Mouse (Mus musculus): Measurements from ENCODE around the gene 4933434E20Rik.

Gene 4933434E20Rik

DNA sequence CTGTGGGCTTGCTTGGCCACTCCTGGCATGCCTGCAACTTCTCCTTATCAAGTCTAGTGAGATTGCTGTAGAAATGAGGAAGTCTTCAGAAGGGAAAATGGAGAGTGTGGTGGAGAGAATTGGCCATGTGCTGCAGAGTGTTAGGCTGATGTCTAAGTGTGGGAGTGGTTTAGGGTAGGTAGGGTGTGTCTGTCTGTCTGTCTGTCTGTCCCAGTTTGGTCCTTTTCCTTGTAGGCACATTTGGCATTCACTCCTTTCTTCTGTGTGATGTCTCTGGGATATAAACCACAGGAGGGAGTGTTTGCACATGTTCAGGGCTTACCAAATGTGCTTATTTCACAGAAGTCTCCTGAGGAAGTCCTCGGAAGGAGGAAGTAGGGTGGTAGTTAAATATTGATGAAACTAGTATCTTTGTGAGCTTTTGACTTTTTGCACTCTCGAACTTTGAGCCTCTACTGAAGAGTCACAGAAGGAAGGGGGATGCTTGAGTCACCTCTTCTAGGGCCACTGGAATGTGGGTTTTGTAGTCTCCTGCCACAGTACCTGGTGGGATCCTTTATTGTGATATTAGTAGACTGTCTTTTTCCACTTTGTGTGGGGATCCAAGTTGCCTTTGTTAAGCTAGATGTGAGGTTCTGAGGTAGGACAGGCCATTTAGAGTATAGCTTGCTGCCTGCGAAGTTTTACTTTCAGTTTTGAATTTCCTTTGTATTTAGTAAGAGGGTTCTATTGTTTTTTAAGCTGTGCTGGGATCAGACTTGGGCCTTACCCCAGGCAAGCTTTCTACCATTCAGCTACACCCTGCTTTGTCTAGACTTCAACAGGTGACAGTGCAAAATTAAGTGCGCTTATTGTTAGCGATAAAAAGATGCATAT lies 30.2 kb downstream of the 4933434E20Rik start:
- no peak for DNase-seq (ENCODE audit: low spot score in 2 of 2)

DNA sequence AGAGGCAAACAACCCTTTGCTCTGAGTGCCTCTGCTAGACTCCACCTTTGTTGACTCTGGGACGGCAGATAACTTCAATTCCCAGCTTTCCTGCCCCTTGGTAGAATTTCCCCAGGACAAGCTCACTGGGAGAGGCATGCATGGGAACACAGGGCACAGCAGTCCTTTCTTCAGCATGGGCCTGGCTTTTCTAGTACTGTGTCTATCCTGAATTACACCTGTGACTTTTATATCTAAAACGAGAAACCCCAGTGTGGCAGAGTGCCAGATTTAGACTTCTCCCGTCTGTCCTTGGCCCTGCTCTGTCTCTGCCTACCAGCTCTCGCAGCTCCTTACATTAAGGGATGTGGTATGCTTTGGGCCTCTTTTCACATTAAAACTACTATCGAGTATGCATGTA lies 31.6 kb downstream of the 4933434E20Rik start:
- no peak for DNase-seq (ENCODE audit: low spot score in 2 of 2)

- DNase-seq (ENCODE audit: low spot score in 2 of 2), result no peak
Observed at GRCm38 (mm10) chr3:90083698-90084324, 32.4 kb downstream of the 4933434E20Rik start.

- DNase-seq (ENCODE audit: low spot score in 2 of 2), result no peak
Observed at GRCm38 (mm10) chr3:90084790-90085189, 33.4 kb downstream of the 4933434E20Rik start.

DNA sequence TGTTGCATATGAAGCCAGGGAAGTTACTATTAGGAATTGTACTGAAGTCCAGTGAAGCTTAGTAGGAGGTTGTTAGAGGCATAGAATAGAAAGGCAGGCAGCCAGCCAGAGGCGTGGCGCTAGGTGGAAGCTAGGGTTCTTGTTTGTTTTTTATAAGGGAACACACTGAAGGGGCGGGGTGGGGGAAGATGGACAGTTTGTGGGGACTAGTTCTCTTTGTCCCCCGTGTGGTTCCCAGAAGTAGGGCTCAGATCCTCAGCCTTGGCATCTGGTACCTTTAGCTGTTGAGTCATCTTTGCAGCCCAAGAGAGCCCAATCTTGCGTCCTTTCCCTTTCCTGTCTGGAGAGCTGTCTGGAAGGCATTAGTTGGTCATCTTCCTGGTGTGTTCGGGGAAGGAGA lies 33.8 kb downstream of the 4933434E20Rik start:
- DNase-seq (ENCODE audit: low spot score in 2 of 2), result no peak

- no peak for DNase-seq (ENCODE audit: low spot score in 2 of 2)
Observed at GRCm38 (mm10) chr3:90086068-90086467, 34.6 kb downstream of the 4933434E20Rik start.

DNA sequence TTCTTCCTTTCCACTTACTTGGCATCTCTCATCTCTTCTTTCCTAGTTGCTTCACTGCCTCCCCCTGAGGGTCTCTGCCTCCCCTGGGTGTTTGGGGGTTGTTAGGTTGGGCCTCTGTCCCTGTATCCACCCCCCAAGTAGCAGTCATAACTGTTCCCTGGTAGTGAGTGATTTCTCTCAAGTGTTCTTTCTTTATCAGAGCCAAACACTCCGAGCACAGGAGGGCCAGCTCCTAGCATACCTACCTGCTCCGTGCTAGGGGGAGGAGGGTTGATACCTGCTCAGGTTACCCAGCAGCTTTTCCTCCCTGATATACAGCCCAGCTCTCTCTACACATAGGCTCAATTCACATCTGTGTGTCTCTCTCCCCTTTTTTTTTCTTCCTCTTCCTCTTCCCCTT lies 37.2 kb downstream of the 4933434E20Rik start:
- no peak for DNase-seq (ENCODE audit: low spot score in 2 of 2)

- DNase-seq (ENCODE audit: low spot score in 2 of 2), result no peak
Observed at GRCm38 (mm10) chr3:90090892-90091291, 39.5 kb downstream of the 4933434E20Rik start.

DNA sequence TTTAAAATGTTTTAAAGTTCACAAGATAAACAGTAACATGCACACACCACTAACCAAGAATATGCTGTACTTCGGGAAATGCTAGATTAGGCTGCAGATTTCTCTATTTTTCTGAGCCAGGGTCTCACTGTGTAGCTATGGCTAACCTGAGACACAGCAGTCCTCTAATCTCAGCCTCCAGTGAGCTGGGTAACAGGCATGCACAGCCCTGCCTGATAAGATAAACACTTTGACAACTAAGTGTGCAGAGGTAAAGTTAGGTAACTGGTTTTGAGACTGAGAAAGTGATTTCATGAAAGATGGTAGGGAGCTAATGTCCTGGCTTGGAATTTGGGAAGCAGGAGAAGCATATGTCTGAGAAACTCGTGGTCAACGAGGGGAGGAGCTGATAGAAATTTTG lies 43.0 kb downstream of the 4933434E20Rik start:
- no peak for DNase-seq (ENCODE audit: low spot score in 2 of 2)

DNA sequence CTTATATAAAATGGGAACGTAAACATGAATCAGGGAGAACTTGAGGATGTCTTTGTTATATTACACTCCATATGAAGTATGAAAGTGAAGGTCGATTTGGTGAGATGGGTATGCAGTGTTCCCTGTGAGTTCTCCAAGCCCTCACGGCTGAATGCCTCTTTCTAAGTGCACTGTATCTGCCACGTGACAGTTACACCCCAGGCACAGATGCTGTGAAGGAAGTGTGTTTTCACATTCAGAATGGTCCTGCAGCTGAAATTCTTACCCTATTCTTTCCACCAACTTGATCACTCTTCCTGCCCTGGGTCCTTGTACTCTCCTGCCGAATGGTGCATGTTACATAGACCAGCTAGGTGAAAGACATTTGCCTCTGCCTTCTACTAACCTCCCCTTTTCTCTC lies 46.5 kb downstream of the 4933434E20Rik start:
- no peak for DNase-seq (ENCODE audit: low spot score in 2 of 2)

- no peak for DNase-seq (ENCODE audit: low spot score in 2 of 2)
Observed at GRCm38 (mm10) chr3:90101010-90101409, 49.6 kb downstream of the 4933434E20Rik start.

- no peak for DNase-seq (ENCODE audit: low spot score in 2 of 2)
Observed at GRCm38 (mm10) chr3:90101673-90102072, 50.2 kb downstream of the 4933434E20Rik start.

- DNase-seq (ENCODE audit: low spot score in 2 of 2), result no peak
Observed at GRCm38 (mm10) chr3:90102239-90102638, 50.8 kb downstream of the 4933434E20Rik start.

DNA sequence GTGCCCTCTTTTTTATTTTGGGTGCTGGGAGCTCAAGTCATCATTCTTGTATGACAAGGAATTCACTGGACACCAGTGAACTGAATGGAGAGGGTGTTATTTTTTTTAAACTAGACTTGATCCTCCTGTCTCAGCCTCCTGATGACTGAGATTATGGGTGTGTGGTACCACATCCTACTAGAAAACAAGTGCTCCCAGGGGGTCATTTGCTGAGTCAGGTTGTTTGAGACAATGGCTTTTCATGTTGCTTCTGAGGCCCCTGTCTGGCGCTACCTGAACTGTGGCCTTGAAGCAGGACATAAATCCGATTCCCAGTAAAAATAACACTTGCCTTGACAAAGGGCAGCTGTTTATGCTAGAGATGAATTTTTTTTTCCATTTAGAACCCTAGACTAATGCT lies 51.7 kb downstream of the 4933434E20Rik start:
- no peak for DNase-seq (ENCODE audit: low spot score in 2 of 2)

- no peak for DNase-seq (ENCODE audit: low spot score in 2 of 2)
Observed at GRCm38 (mm10) chr3:90103938-90104337, 52.5 kb downstream of the 4933434E20Rik start, which contains the start of gene Nup210l. TSS of gene Nup210l (plus strand) at chr3:90104132.

DNA sequence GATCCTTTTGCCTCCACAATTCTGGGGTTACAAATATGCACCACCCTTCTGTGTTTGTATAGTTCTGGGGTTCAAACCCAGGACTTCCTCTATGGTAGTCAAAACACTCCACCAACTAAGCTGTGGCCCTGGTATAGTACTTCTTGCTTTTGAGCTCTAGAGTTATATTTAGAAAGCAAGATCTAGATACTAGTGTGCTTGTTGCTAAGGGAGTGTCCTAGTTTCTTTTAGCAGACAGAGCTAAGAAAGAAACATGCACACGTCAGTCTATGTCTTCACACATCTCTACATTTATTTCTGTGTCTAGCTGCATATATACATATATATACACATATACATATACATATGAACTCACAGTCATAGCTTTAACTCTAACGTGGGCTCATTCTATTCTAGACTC lies 60.3 kb downstream of the 4933434E20Rik start:
- DNase-seq (ENCODE audit: low spot score in 2 of 2), result no peak

- no peak for DNase-seq (ENCODE audit: low spot score in 2 of 2)
Observed at GRCm38 (mm10) chr3:90114342-90114741, 62.9 kb downstream of the 4933434E20Rik start.

GRCm38 (mm10) chr3:90115526-90115925 lies 64.1 kb downstream of the 4933434E20Rik start:
- no peak for DNase-seq (ENCODE audit: low spot score in 2 of 2)

Data from cerebellum, postnatal 4 days (tissue).